Mouse (Mus musculus) lung, postnatal 0 days (tissue): ENCODE measurements around the gene Sez6l. TPM values are rescaled to one million over a fixed set of nuclear protein-coding genes. Genes with fewer than 3 reads are reported as not detected.

Experiments used
- ATAC-seq: fragments of 200-750 bp; cut with Nextera tagmentation; 2 replicates; pipeline ENCODE4 v1.8.0; 2017; ENCODE audit warnings: moderate library complexity
- DNase-seq: peaks from one replicate; pipeline ENCODE4 v3.0.0-alpha.2; 2016; ENCODE audit warnings: low spot score
- H3K27ac ChIP-seq: fragments of 300-500 bp; sonication (generic); 2 replicates; pipeline ENCODE4 v1.5.1; 2014; ENCODE audit warnings: antibody characterized with exemption, mild to moderate bottlenecking, low read length, mixed read lengths
- H3K27me3 ChIP-seq: fragments of 300-500 bp; sonication (generic); replicated peaks from 2 replicates; pipeline ENCODE4 v1.6.1; 2014; ENCODE audit warnings: low read length, mixed read lengths; ENCODE audit not compliant: insufficient read depth
- H3K36me3 ChIP-seq: fragments of 300-500 bp; sonication (generic); 2 replicates; pipeline ENCODE4 v1.6.1; 2014; ENCODE audit warnings: low read length, mixed read lengths; ENCODE audit not compliant: insufficient read depth
- H3K4me1 ChIP-seq: fragments of 300-500 bp; sonication (generic); 2 replicates; pipeline ENCODE4 v1.6.1; 2014; ENCODE audit warnings: antibody characterized with exemption, low read depth, low read length, mixed read lengths; ENCODE audit not compliant: insufficient read depth
- H3K4me2 ChIP-seq: fragments of 300-500 bp; sonication (generic); replicated peaks from 2 replicates; pipeline ENCODE4 v1.6.1; 2014; ENCODE audit warnings: low read depth, mild to moderate bottlenecking, low read length, moderate library complexity, mixed read lengths
- H3K4me3 ChIP-seq: fragments of 300-500 bp; sonication (generic); 2 replicates; pipeline ENCODE4 v1.5.1; 2014; ENCODE audit warnings: low read depth, low read length
- H3K9ac ChIP-seq: fragments of 300-500 bp; sonication (generic); replicated peaks from 2 replicates; pipeline ENCODE4 v1.6.1; 2014; ENCODE audit warnings: low read depth, mild to moderate bottlenecking
- H3K9me3 ChIP-seq: fragments of 300-500 bp; sonication (generic); 2 replicates; pipeline ENCODE4 v1.6.1; 2016; ENCODE audit warnings: low read length, mixed read lengths
- CTCF ChIP-seq: IDR thresholded peaks from 2 replicates; pipeline ENCODE4 v1.5.1; 2016; ENCODE audit warnings: antibody characterized with exemption, mild to moderate bottlenecking
- EP300 ChIP-seq: IDR thresholded peaks from 2 replicates; pipeline ENCODE4 v1.6.1; 2016; ENCODE audit warnings: antibody characterized with exemption, mild to moderate bottlenecking, control low read depth
- WGBS: fragments of 180-500 bp; shearing (Covaris S2); extraction: QIAGEN DNeasy Blood & Tissue Kit; methylation state at CpG from one replicate; pipeline ENCODE4 v1.1.7; 2014; 5-methylcytosine and 5-hydroxymethylcytosine counted together
- polyA plus RNA-seq: library from polyadenylated mRNA; unstranded; fragments of >200 nt; fragmentation: Nextera tagmentation; extraction: Ambion mirVana; gene quantifications from 2 replicates; pipeline ENCODE4 v1.2.1, GENCODE M21; 2015

Sez6l gene
- polyA plus RNA-seq, 1 experiment from 2014 or later: 0.11 TPM

DNA sequence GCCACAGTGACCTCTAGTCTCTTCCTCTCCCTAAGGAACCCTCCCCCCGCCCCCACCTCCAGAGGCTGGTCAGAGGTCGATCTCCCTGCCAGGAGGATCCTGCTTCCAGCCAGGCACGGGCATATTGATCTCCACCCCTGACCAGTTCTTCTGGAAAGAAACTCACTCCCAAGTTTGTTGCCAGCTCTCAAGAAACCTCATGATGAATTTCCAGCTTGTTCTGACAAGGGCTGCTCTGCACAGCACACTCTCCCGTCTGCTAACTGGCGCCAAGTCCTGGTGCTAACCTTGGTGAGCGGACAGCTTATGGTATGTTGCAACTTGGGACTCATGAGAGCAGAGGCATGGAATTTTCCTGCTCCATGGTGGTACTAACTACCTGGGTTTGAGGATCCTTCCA is 198.3 kb downstream of the Sez6l start:
- Histone ChIP-seq H3K9me3 (no peaks in the 10 kb centered on the region), H3K4me1 (no peaks in the 10 kb centered on the region), H3K27me3 (no peaks in the 10 kb centered on the region), H3K27ac (no peak overlapping the region), H3K4me2 (no peak overlapping the region), H3K36me3 (no peaks in the 10 kb centered on the region; the same call in 1 of the 2 replicates), H3K9ac (no peak overlapping the region), H3K4me3 (no peak overlapping the region)
- no peak for ATAC-seq
- no peak for DNase-seq
- 74% methylated on average over 6 of the region's 6 CpGs for WGBS
- TF ChIP-seq EP300 (no peak), CTCF (no peak)

DNA sequence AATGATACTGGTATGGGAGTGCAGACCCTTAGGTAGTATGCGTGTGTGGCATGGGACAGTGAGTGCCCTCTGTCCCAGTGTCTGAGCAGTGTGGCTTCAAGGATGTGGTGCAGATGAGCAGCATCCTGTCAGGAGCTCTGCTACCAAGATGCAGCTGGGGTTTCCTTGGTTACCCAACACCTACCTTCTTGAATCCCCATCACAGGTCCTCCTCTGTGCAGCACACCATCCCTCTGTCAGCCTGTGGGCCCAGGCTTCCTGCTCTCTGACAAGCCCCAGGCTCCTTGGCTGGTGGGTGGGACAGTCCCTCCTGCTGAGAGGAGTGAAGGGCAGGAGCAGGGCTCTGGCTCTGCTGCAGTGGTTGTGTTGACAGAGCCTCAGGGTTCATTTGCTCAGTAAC is 199.6 kb downstream of the Sez6l start:
- no peak overlapping the region for H3K4me2 ChIP-seq
- TF ChIP-seq EP300 (no peak), CTCF (no peak)
- H3K4me1 ChIP-seq: no peaks in the 10 kb centered on the region
- no peak overlapping the region for H3K27ac ChIP-seq
- 94% methylated on average over 1 of the region's 1 CpGs for WGBS
- no peaks in the 10 kb centered on the region for H3K9me3 ChIP-seq
- DNase-seq (no peak), ATAC-seq (no peak)
- no peaks in the 10 kb centered on the region; the same call in 1 of the 2 replicates for H3K36me3 ChIP-seq
- H3K9ac ChIP-seq: no peak overlapping the region
- no peak overlapping the region for H3K4me3 ChIP-seq
- no peaks in the 10 kb centered on the region for H3K27me3 ChIP-seq

DNA sequence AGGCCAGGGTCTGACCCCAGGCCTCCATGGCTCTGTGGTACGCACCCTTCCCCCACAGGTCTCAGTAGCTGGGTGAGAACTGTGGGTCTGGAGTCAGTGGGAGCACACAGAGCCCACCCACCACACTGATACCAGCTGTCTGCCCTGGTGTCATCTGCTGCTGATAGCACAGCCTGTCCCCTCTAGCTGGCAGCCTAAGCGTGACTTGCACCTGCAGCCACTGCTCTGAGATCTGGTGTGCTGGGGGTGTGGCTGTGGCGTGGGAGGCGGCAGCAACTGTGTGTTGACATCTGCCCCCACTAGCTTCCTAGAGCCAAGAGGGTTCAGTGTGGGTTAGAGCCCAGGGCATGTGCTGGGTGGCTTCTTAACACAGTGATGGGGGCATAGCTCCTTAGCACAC is 200.9 kb downstream of the Sez6l start:
- Histone ChIP-seq H3K27me3 (no peaks in the 10 kb centered on the region), H3K9ac (no peak overlapping the region), H3K27ac (no peak overlapping the region), H3K4me1 (no peaks in the 10 kb centered on the region), H3K9me3 (no peaks in the 10 kb centered on the region), H3K36me3 (no peaks in the 10 kb centered on the region; the same call in 1 of the 2 replicates), H3K4me3 (no peak overlapping the region), H3K4me2 (no peak overlapping the region)
- no peak for DNase-seq
- WGBS: 82% methylated on average over 4 of the region's 4 CpGs
- no peak for ATAC-seq
- TF ChIP-seq CTCF (no peak), EP300 (no peak)

DNA sequence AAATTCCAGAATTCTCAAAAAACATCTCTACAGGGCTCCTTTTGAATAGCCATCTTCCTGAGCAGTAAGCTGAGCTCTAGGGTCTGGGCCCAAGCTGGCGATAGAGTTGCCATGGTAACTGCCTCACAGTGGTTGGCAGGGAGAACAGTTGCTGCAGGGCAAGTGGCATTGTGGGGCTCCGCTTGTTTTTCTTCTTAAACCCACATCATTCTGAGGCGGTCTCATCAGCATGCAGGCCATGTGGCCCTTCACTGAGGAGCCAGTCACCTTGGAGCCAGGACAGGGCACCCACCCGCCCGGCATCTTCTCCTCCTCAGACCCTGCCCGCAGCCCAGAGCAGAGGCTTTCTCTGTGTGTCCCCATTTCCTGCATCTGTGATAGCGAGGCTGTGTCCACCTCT is 205.1 kb downstream of the Sez6l start:
- no peak for ATAC-seq

DNA sequence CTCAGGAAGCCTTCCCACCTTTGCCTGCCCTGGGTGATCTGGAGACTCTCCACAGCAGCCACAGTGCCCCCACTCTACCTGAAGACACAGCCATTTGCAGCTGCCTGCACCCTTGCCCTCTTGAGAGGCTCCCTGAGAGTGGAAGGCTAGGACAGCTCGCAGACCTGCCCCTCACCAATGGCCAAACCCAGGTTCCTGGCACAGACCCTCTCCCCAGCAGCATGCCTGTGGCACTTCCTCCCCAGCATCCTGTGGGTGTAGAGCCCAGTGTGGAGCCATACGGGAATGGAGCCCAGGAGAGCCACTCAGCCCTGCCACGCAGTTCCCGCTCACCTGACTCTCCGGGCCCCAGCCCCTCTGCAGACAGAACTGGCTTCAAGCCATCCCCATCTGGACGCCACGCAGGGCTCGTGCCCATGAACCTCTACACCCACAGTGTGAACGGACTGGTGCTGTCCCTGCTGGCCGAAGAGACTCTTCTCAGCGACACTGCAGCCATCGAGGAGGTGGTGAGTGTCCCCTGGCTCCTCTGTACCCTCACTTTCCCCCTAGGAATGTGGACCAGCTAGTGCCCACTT is 206.7 kb downstream of the Sez6l start:
- ATAC-seq (no peak), DNase-seq (no peak)
- no peak overlapping the region for H3K9ac ChIP-seq
- no peak overlapping the region for H3K4me2 ChIP-seq
- H3K27ac ChIP-seq: no peak overlapping the region
- no peaks in the 10 kb centered on the region for H3K4me1 ChIP-seq
- H3K4me3 ChIP-seq: no peak overlapping the region
- H3K27me3 ChIP-seq: no peaks in the 10 kb centered on the region
- WGBS: 96% methylated on average over 12 of the region's 12 CpGs
- no peaks in the 10 kb centered on the region for H3K9me3 ChIP-seq
- H3K36me3 ChIP-seq: peaks cover 6% of the 10 kb centered on the region
- TF ChIP-seq EP300 (no peak), CTCF (no peak)

More for the DNA sequence above, 205.1 kb downstream of the Sez6l start:
- Histone ChIP-seq H3K36me3 (no peaks in the 10 kb centered on the region; the same call in none of the 2 replicates), H3K4me1 (no peaks in the 10 kb centered on the region), H3K27ac (no peak overlapping the region), H3K27me3 (no peaks in the 10 kb centered on the region), H3K4me2 (no peak overlapping the region), H3K9ac (no peak overlapping the region), H3K9me3 (no peaks in the 10 kb centered on the region), H3K4me3 (no peak overlapping the region)
- DNase-seq: no peak
- TF ChIP-seq EP300: no peak
- TF ChIP-seq CTCF: no peak
- 85% methylated on average over 7 of the region's 7 CpGs for WGBS

DNA sequence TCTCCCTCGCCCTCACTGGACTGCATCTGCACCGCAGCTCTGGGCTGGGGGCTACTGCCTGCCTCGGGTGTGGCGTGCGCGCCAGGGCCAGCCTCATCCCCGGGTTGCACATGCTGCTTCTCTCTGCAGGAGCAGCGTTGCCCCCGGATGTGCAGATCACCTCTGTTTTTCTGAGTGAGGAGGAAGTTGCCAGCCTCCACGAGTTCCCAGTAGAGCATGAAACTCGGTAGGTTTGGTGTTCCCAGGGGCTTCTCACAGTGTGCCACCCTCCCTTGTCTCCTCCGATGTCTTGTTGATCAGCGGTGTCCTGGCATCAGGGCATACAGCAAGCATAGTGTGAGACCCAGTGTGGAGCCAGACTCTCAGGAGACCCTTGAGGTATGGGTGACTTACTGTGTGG is 207.7 kb downstream of the Sez6l start:
- no peak overlapping the region for H3K27ac ChIP-seq
- ATAC-seq (no peak), DNase-seq (no peak)
- H3K27me3 ChIP-seq: no peaks in the 10 kb centered on the region
- no peaks in the 10 kb centered on the region for H3K4me1 ChIP-seq
- peaks cover 11% of the 10 kb centered on the region for H3K36me3 ChIP-seq
- H3K4me3 ChIP-seq: no peak overlapping the region
- H3K4me2 ChIP-seq: no peak overlapping the region
- TF ChIP-seq CTCF (no peak), EP300 (no peak)
- no peaks in the 10 kb centered on the region for H3K9me3 ChIP-seq
- no peak overlapping the region for H3K9ac ChIP-seq
- WGBS: 94% methylated on average over 13 of the region's 13 CpGs

Other genes with a start within 250 kb of the Sez6l start
- gene Srrd, start 234.1 kb downstream of the Sez6l start, polyA plus RNA-seq: 21.3 and 21.9 TPM in 2 replicates
- 19.7 and 22.1 TPM in 2 replicates for gene Hps4, start 234.1 kb downstream of the Sez6l start, polyA plus RNA-seq
- 0.25 and 0.31 TPM in 2 replicates for gene Gm6583, start 221.2 kb downstream of the Sez6l start, polyA plus RNA-seq
- gene Asphd2, start 182.3 kb downstream of the Sez6l start, polyA plus RNA-seq: 1.9 and 2.0 TPM in 2 replicates
- gene Gm6588, start 127.8 kb downstream of the Sez6l start, polyA plus RNA-seq: not detected in 2 replicates